Comparison of ENCODE assay signal across 24 mouse cellular contexts in the genomic region with DNA sequence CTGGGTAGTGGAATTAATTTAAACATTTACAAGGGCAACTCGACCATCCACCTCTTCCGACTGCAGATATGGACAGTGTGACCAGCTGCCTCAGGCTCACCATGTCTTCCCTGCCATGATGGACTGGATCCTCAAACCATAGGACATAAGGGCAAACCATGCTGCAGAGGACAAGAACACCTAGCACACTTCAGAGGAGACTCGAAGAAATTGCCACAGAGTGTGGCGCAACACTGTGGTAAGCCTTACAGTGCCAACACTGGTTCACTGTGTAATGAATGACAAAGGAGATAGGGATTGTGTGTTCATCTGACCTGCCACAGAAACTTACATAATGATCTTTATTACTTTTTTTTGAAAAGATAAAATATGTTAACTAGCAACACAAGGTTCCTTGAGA.
A peak's percentile ranks its signal among the peaks of the same experiment; 100 is the strongest.
DNase-seq lines count a peak whose midpoint lies in the region; ATAC-seq lines count a peak whose summit lies in the region.
"Had no signal": no experiment of that assay in that cellular context is flagged by ENCODE, and none has a peak within 500 bp of the region (broad histone marks: within the 10 kb centered on the region; RNA-seq: fewer than 3 reads in every experiment).

No protein-coding gene starts in this region.

- no peaks in the 10 kb centered on the region for H3K27me3 ChIP-seq in heart, embryonic 14.5 days (ENCODE audit: control insufficient read depth, insufficient read depth, low read length)
- H3K27me3 ChIP-seq in lung, embryonic 15.5 days, result no peaks in the 10 kb centered on the region
- no peaks in the 10 kb centered on the region for H3K27me3 ChIP-seq in hindbrain, embryonic 10.5 days (ENCODE audit: insufficient read depth, poor library complexity, severe bottlenecking)
- H3K27me3 ChIP-seq: kidney, embryonic 15.5 days; limb, embryonic 12.5 days; midbrain, embryonic 15.5 days had no signal

- no peaks in the 10 kb centered on the region for H3K9me3 ChIP-seq in heart, embryonic 14.5 days (ENCODE audit: control insufficient read depth, low read length)
- no peaks in the 10 kb centered on the region for H3K9me3 ChIP-seq in lung, embryonic 15.5 days
- no peaks in the 10 kb centered on the region for H3K9me3 ChIP-seq in hindbrain, embryonic 10.5 days
- H3K9me3 ChIP-seq: kidney, embryonic 15.5 days; limb, embryonic 12.5 days; midbrain, embryonic 15.5 days had no signal

- no peak overlapping the region for H3K4me3 ChIP-seq in heart, embryonic 14.5 days (ENCODE audit: control insufficient read depth in 1 of 2, insufficient read depth in 1 of 2, low read depth in 1 of 2, low read length in 2 of 2)
- no peak overlapping the region for H3K4me3 ChIP-seq in lung, embryonic 15.5 days
- no peak overlapping the region for H3K4me3 ChIP-seq in hindbrain, embryonic 10.5 days
- H3K4me3 ChIP-seq: kidney, embryonic 15.5 days; limb, embryonic 12.5 days; midbrain, embryonic 15.5 days; myocyte had no signal

- no peaks in the 10 kb centered on the region for H3K36me3 ChIP-seq in heart, embryonic 14.5 days (ENCODE audit: control insufficient read depth, insufficient read depth, low read length)
- no peaks in the 10 kb centered on the region for H3K36me3 ChIP-seq in lung, embryonic 15.5 days
- no peaks in the 10 kb centered on the region for H3K36me3 ChIP-seq in hindbrain, embryonic 10.5 days
- H3K36me3 ChIP-seq: kidney, embryonic 15.5 days; limb, embryonic 12.5 days; midbrain, embryonic 15.5 days had no signal

- DNase-seq in adrenal gland, adult 2 months, result peak; percentile 50
- no peak for DNase-seq in adrenal gland, postnatal 4 days (ENCODE audit: low spot score in 2 of 2)
- no peak for DNase-seq in heart, adult 8-10 months (ENCODE audit: low spot score)
- no peak for DNase-seq in lung, postnatal 10 days
- no peak for DNase-seq in hindbrain, embryonic 10.5 days (ENCODE audit: low spot score)
- no peak for DNase-seq in thymus, postnatal 25 days
- DNase-seq: cerebellum, adult 11 months; cerebellum, postnatal 10 days; embryo, embryonic 11 days; forebrain, postnatal 0 days; gastrocnemius, postnatal 36 days; lung, postnatal 14 days; thymus, postnatal 4 days had no signal

- H3K4me1 ChIP-seq in heart, embryonic 14.5 days (ENCODE audit: control insufficient read depth in 2 of 2, insufficient read depth in 2 of 2, low read length in 2 of 2), result peaks cover 41 to 72% of the 10 kb centered on the region in 2 experiments
- 0 out of 2 replicates have a peak, but pooled peaks cover 3% of the 10 kb centered on the region for H3K4me1 ChIP-seq in lung, embryonic 15.5 days
- H3K4me1 ChIP-seq in hindbrain, embryonic 10.5 days (replicated peaks), result no peaks in the 10 kb centered on the region
- H3K4me1 ChIP-seq: kidney, embryonic 15.5 days; limb, embryonic 12.5 days; midbrain, embryonic 15.5 days had no signal

- ATAC-seq in heart, embryonic 14.5 days (ENCODE audit: insufficient number of reproducible peaks, insufficient read depth, low FRiP score, low read depth), result no peak
- 0 out of 2 replicates have a peak, but pooled peaks have one; percentile 23 for ATAC-seq in lung, embryonic 15.5 days (ENCODE audit: borderline replicate concordance, extremely low read depth, low FRiP score, low TSS enrichment)
- ATAC-seq: activated CD4-positive, CD25-positive, alpha-beta regulatory T cell, adult 4 months; CD4-positive, CD25-positive, alpha-beta regulatory T cell, adult 4 months; forebrain, postnatal 0 days; hindbrain, postnatal 0 days; intestine, postnatal 0 days had no signal

- 68% methylated on average over 4 of the region's 4 CpGs for WGBS in heart, embryonic 14.5 days
- WGBS in lung, embryonic 15.5 days, result 75% methylated on average over 4 of the region's 4 CpGs
- 87% methylated on average over 4 of the region's 4 CpGs for WGBS in hindbrain, embryonic 10.5 days

- peak overlapping the region; percentile 72 to 84; a peak in 3 of 4 replicates for H3K27ac ChIP-seq in heart, embryonic 14.5 days (replicated peaks in 1 of 2; ENCODE audit: control insufficient read depth in 1 of 2, insufficient read depth in 1 of 2, low read depth in 2 of 2, low read length in 2 of 2)
- no peak overlapping the region for H3K27ac ChIP-seq in lung, embryonic 15.5 days
- H3K27ac ChIP-seq in hindbrain, embryonic 10.5 days, result no peak overlapping the region
- H3K27ac ChIP-seq: hindbrain, postnatal 0 days; kidney, embryonic 15.5 days; limb, embryonic 12.5 days; liver, embryonic 14.5 days; midbrain, embryonic 15.5 days had no signal

- H3K4me2 ChIP-seq in heart, embryonic 14.5 days (ENCODE audit: low read length), result no peak overlapping the region
- H3K4me2 ChIP-seq in lung, embryonic 15.5 days, result no peak overlapping the region
- H3K4me2 ChIP-seq: kidney, embryonic 15.5 days; limb, embryonic 12.5 days; midbrain, embryonic 15.5 days had no signal

- no peak overlapping the region for H3K9ac ChIP-seq in heart, embryonic 14.5 days (ENCODE audit: low read length)
- H3K9ac ChIP-seq in lung, embryonic 15.5 days, result no peak overlapping the region
- H3K9ac ChIP-seq: forebrain, postnatal 0 days; kidney, embryonic 15.5 days; limb, embryonic 12.5 days; liver, embryonic 14.5 days; midbrain, embryonic 15.5 days had no signal

Comparison
In these comparisons a context has a peak if more than half of its experiments do, and no peak if none do; other contexts are left out.
1. H3K27ac ChIP-seq: peak in heart, embryonic 14.5 days (2 of 2); none in lung, embryonic 15.5 days (single experiment) and hindbrain, embryonic 10.5 days (single experiment).